Mouse (Mus musculus) lung, postnatal 0 days (tissue): Measurements from ENCODE around the gene Osbpl10. TPM values are rescaled to one million over a fixed set of nuclear protein-coding genes. Genes with fewer than 3 reads are reported as not detected.
"Not testable (repeated sequence)": the region's sequence is repeated elsewhere in the genome, so short reads cannot be mapped to it uniquely, and the experiment has no call there.

Experiments
- ATAC-seq: fragments of 200-750 bp; cut with Nextera tagmentation; 2 replicates; pipeline ENCODE4 v1.8.0; 2017; ENCODE audit warnings: moderate library complexity
- DNase-seq: peaks from one replicate; pipeline ENCODE4 v3.0.0-alpha.2; 2016; ENCODE audit warnings: low spot score
- H3K27ac ChIP-seq: fragments of 300-500 bp; sonication (generic); 2 replicates; pipeline ENCODE4 v1.5.1; 2014; ENCODE audit warnings: antibody characterized with exemption, mild to moderate bottlenecking, low read length, mixed read lengths
- H3K27me3 ChIP-seq: fragments of 300-500 bp; sonication (generic); replicated peaks from 2 replicates; pipeline ENCODE4 v1.6.1; 2014; ENCODE audit warnings: low read length, mixed read lengths; ENCODE audit not compliant: insufficient read depth
- H3K36me3 ChIP-seq: fragments of 300-500 bp; sonication (generic); 2 replicates; pipeline ENCODE4 v1.6.1; 2014; ENCODE audit warnings: low read length, mixed read lengths; ENCODE audit not compliant: insufficient read depth
- H3K4me1 ChIP-seq: fragments of 300-500 bp; sonication (generic); 2 replicates; pipeline ENCODE4 v1.6.1; 2014; ENCODE audit warnings: antibody characterized with exemption, low read depth, low read length, mixed read lengths; ENCODE audit not compliant: insufficient read depth
- H3K4me2 ChIP-seq: fragments of 300-500 bp; sonication (generic); replicated peaks from 2 replicates; pipeline ENCODE4 v1.6.1; 2014; ENCODE audit warnings: low read depth, mild to moderate bottlenecking, low read length, moderate library complexity, mixed read lengths
- H3K4me3 ChIP-seq: fragments of 300-500 bp; sonication (generic); 2 replicates; pipeline ENCODE4 v1.5.1; 2014; ENCODE audit warnings: low read depth, low read length
- H3K9ac ChIP-seq: fragments of 300-500 bp; sonication (generic); replicated peaks from 2 replicates; pipeline ENCODE4 v1.6.1; 2014; ENCODE audit warnings: low read depth, mild to moderate bottlenecking
- H3K9me3 ChIP-seq: fragments of 300-500 bp; sonication (generic); 2 replicates; pipeline ENCODE4 v1.6.1; 2016; ENCODE audit warnings: low read length, mixed read lengths
- CTCF ChIP-seq: IDR thresholded peaks from 2 replicates; pipeline ENCODE4 v1.5.1; 2016; ENCODE audit warnings: antibody characterized with exemption, mild to moderate bottlenecking
- EP300 ChIP-seq: IDR thresholded peaks from 2 replicates; pipeline ENCODE4 v1.6.1; 2016; ENCODE audit warnings: antibody characterized with exemption, mild to moderate bottlenecking, control low read depth
- WGBS: fragments of 180-500 bp; shearing (Covaris S2); extraction: QIAGEN DNeasy Blood & Tissue Kit; methylation state at CpG from one replicate; pipeline ENCODE4 v1.1.7; 2014; 5-methylcytosine and 5-hydroxymethylcytosine counted together
- polyA plus RNA-seq: library from polyadenylated mRNA; unstranded; fragments of >200 nt; fragmentation: Nextera tagmentation; extraction: Ambion mirVana; gene quantifications from 2 replicates; pipeline ENCODE4 v1.2.1, GENCODE M21; 2015

Gene Osbpl10
- polyA plus RNA-seq, 1 experiment from 2014 or later = 2.6 TPM

DNA sequence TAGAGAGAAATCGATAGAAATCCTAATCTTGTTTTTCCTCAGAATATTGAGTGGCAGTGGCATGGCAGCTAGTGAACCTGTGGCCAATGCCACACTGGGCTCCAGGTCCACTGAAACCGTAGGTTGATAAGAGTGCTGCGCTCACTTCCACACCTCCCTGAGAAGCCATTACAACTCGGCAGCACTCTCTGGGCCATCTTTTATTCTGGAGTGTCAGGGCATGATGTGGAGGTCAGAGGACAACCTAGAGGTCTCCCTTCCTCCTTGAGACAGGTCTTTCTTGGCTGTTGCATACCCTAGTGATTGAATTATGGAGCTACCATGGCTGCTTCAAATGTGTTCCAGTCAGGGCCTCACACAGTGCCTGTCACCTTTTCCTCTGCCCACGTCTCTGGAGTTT is 283.5 kb downstream of the Osbpl10 start:
- Histone ChIP-seq H3K9ac (no peak overlapping the region), H3K9me3 (no peaks in the 10 kb centered on the region), H3K36me3 (peaks cover 17% of the 10 kb centered on the region; the same call in 1 of the 2 replicates), H3K4me2 (no peak overlapping the region), H3K27me3 (no peaks in the 10 kb centered on the region), H3K4me1 (no peaks in the 10 kb centered on the region), H3K4me3 (no peak overlapping the region), H3K27ac (no peak overlapping the region)
- no peak for ATAC-seq
- no peak for DNase-seq
- 77% methylated on average over 5 of the region's 5 CpGs for WGBS
- TF ChIP-seq CTCF (no peak), EP300 (no peak)

DNA sequence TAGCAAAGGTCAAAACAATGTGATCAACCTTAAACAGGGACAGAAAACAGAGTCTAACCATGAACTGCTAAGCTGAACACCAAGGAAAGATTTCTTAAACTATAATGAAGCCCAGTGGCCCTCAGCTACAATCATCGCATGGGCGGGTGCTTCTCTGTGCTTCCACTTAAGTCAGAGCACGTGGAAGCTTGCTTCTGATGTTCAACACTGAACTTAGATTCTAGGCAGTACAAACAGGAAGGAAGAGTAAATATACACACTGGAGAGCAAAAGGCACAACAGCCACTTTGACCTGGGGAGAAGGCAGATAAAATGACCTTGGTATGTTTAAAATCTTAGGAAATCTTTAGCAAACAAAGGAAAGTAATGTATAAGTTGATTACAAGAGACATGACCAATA is 293.2 kb downstream of the Osbpl10 start:
- H3K4me3 ChIP-seq = no peak overlapping the region
- TF ChIP-seq CTCF (no peak), EP300 (no peak)
- ATAC-seq (no peak), DNase-seq (no peak)
- 47% methylated on average over 3 of the region's 3 CpGs for WGBS
- no peak overlapping the region for H3K27ac ChIP-seq
- H3K4me1 ChIP-seq = no peaks in the 10 kb centered on the region
- peaks cover 4% of the 10 kb centered on the region for H3K36me3 ChIP-seq
- H3K9me3 ChIP-seq = no peaks in the 10 kb centered on the region
- H3K9ac ChIP-seq = no peak overlapping the region
- no peak overlapping the region for H3K4me2 ChIP-seq
- no peaks in the 10 kb centered on the region for H3K27me3 ChIP-seq

DNA sequence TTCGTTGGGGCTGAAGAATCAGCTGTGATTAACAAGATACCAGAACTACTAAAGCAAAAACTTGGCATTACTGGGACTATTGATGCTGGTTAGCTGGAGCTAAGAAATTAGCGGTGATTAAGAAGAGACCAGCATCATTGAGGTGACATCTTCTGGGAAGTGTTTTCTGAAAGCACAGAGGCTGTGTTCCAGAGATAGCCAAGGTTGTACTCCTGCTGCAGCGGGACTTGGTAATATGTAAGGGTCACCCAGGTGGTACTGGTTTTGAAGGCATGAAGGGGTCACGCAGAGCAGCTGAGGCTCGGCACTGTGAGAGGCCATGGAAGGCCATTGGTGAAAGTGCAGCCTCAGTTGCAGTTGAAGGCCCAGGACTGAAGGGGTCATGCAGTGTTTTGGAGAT is 294.1 kb downstream of the Osbpl10 start:
- not testable (repeated sequence) for H3K4me2 ChIP-seq, H3K36me3 ChIP-seq, H3K4me1 ChIP-seq, H3K9ac ChIP-seq, DNase-seq, ATAC-seq, H3K4me3 ChIP-seq, H3K9me3 ChIP-seq, H3K27me3 ChIP-seq, H3K27ac ChIP-seq
- 95% methylated on average over 2 of the region's 5 CpGs for WGBS

DNA sequence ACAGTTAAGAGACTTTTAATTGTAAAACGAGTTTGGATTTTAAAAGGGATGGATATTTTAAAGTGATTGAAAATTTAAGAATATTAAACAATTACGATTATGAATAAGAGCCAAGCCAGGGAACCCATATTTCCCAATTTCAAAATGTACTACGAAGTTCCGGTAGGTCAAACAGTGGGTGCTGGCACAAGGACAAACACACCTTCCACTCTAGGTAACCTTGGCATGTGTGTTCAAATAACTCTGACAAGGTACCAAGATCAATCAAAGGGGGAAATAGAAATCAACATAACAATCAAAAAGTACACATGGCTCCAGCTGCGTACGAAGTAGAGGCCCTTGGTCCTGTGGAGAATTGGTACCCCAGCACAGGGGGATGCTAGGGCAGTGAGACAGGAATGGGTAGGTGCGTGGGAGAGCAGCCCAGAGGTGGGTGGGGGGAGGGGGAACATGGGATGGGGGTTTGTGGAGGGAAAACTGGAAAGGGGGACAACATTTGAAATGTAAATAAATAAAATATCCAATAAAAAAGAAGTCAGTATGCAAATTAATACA is 294.8 kb downstream of the Osbpl10 start:
- no peak for TF ChIP-seq EP300
- TF ChIP-seq CTCF = no peak
- ATAC-seq (no peak), DNase-seq (no peak)
- no peaks in the 10 kb centered on the region for H3K27me3 ChIP-seq
- no peak overlapping the region for H3K27ac ChIP-seq
- 75% methylated on average over 7 of the region's 7 CpGs for WGBS
- H3K4me2 ChIP-seq = no peak overlapping the region
- peaks cover 7% of the 10 kb centered on the region for H3K36me3 ChIP-seq
- no peak overlapping the region for H3K9ac ChIP-seq
- no peaks in the 10 kb centered on the region for H3K4me1 ChIP-seq
- H3K4me3 ChIP-seq = no peak overlapping the region
- no peaks in the 10 kb centered on the region for H3K9me3 ChIP-seq

DNA sequence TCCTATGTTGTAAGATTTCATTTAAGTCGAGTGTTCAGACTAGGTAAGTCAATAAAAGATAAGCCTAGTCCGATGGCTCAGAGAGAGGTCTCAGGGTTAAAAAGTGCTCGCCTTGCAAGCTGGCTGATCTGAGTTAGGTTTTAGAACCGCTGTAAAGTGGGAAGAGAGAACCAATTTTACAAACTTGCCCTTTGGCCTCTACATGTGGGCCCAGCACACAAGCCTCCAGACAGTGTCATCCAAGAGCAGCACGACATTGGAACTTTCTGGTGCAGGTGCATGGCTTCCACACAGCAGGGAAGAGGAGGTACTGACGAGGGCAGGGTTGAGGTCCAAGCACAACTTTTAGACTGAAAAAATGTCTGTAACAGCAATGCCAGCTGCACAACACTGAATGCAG is 296.4 kb downstream of the Osbpl10 start:
- no peaks in the 10 kb centered on the region for H3K27me3 ChIP-seq
- no peaks in the 10 kb centered on the region for H3K9me3 ChIP-seq
- TF ChIP-seq EP300 (no peak), CTCF (no peak)
- no peak overlapping the region for H3K4me3 ChIP-seq
- H3K27ac ChIP-seq = no peak overlapping the region
- peaks cover 7% of the 10 kb centered on the region for H3K36me3 ChIP-seq
- no peaks in the 10 kb centered on the region for H3K4me1 ChIP-seq
- WGBS = 72% methylated on average over 6 of the region's 6 CpGs
- DNase-seq (no peak), ATAC-seq (no peak)
- no peak overlapping the region for H3K4me2 ChIP-seq
- H3K9ac ChIP-seq = no peak overlapping the region

DNA sequence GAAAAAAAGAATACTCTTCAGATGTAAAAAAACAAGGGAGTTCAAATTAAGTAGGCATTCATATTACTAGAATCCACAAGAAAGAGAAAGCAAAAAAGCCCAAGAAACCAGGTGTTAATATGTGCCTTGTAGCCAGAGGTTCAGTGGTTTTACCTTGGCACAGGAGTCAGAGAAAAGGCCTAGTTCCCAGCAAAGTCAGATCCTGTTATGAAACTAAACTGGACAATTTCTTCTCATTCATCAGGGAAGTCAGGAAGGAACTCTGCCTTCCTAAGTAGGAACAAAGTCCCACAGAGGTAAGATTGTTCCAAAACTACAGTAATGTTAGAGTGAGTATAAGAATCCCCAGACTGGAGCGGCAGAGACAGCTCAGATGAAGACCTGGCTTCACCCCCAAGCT is 300.3 kb downstream of the Osbpl10 start:
- H3K36me3 ChIP-seq = peaks cover 7% of the 10 kb centered on the region

More for the DNA sequence above, 300.3 kb downstream of the Osbpl10 start:
- TF ChIP-seq CTCF = no peak
- TF ChIP-seq EP300 = no peak
- no peak for DNase-seq
- Histone ChIP-seq H3K4me1 (peaks cover 3% of the 10 kb centered on the region; the same call in 1 of the 2 replicates), H3K27ac (no peak overlapping the region), H3K9ac (no peak overlapping the region), H3K4me3 (no peak overlapping the region), H3K9me3 (no peaks in the 10 kb centered on the region), H3K4me2 (no peak overlapping the region), H3K27me3 (no peaks in the 10 kb centered on the region)
- no peak for ATAC-seq
- WGBS = 93% methylated on average over 1 of the region's 1 CpGs

Other genes starting within 250 kb of the Osbpl10 start
- gene Cmtm6, start 247.5 kb upstream of the Osbpl10 start, polyA plus RNA-seq = 85.5 and 88.8 TPM in 2 replicates
- gene Cmtm7, start 196.7 kb upstream of the Osbpl10 start, polyA plus RNA-seq = 65.0 and 74.8 TPM in 2 replicates
- 130 and 147 TPM in 2 replicates for gene Cmtm8, start 134.4 kb upstream of the Osbpl10 start, polyA plus RNA-seq
- 12.7 and 13.7 TPM in 2 replicates for gene Gpd1l, start 44.6 kb upstream of the Osbpl10 start, polyA plus RNA-seq
- 620 and 625 TPM in 2 replicates for gene Rps27rt, start 4.2 kb downstream of the Osbpl10 start, polyA plus RNA-seq